Mouse (Mus musculus) MEL (cell line): ENCODE data around the gene Gdf5.

Experiments
- BHLHE40 ChIP-seq: IDR thresholded peaks from 2 replicates; pipeline ENCODE4 v1.6.1; 2012; ENCODE audit warnings: low read depth, mild to moderate bottlenecking, inconsistent platforms, low read length, improper control_type of control experiment, borderline replicate concordance
- CHD2 ChIP-seq: IDR thresholded peaks from 2 replicates; pipeline ENCODE4 v1.6.1; 2011; ENCODE audit warnings: low read length, improper control_type of control experiment
- CTCF ChIP-seq, 3 experiments: IDR thresholded peaks in 2 of 3; conservative IDR thresholded peaks in 1 of 3; 2 replicates each; pipeline ENCODE4 v1.5.1; 2011 to 2012; ENCODE audit warnings: low read length in 3 of 3, low read depth in 2 of 3, mild to moderate bottlenecking in 2 of 3, improper control_type of control experiment in 1 of 3, inconsistent platforms in 1 of 3, mixed read lengths in 1 of 3, moderate library complexity in 1 of 3; ENCODE audit not compliant: control insufficient read depth in 1 of 3, insufficient read depth in 1 of 3, poor library complexity in 1 of 3, severe bottlenecking in 1 of 3
- GATA1 ChIP-seq: IDR thresholded peaks from 2 replicates; pipeline ENCODE4 v1.6.1; 2011; ENCODE audit warnings: low read depth, low read length, improper control_type of control experiment
- HCFC1 ChIP-seq: IDR thresholded peaks from 2 replicates; pipeline ENCODE4 v1.6.1; 2012; ENCODE audit warnings: low read depth, mild to moderate bottlenecking, inconsistent platforms, low read length, improper control_type of control experiment, moderate library complexity
- MAX ChIP-seq: IDR thresholded peaks from 2 replicates; pipeline ENCODE4 v1.6.1; 2011; ENCODE audit warnings: low read length, improper control_type of control experiment
- MEF2A ChIP-seq: IDR thresholded peaks from 2 replicates; pipeline ENCODE4 v1.6.1; 2014; ENCODE audit warnings: low read depth, mild to moderate bottlenecking, inconsistent platforms, low read length, improper control_type of control experiment; ENCODE audit not compliant: poor library complexity, insufficient replicate concordance, severe bottlenecking; ENCODE audit errors: extremely low read depth
- MXI1 ChIP-seq: IDR thresholded peaks from 2 replicates; pipeline ENCODE4 v1.6.1; 2011; ENCODE audit warnings: mild to moderate bottlenecking, low read depth, low read length, improper control_type of control experiment
- POLR2A ChIP-seq, 2 experiments: IDR thresholded peaks; 2 replicates each; pipeline ENCODE4 v1.6.1; 2011 to 2012; ENCODE audit warnings: low read length in 2 of 2, mild to moderate bottlenecking in 2 of 2, control low read depth in 1 of 2, improper control_type of control experiment in 1 of 2, low read depth in 1 of 2, moderate library complexity in 1 of 2; ENCODE audit not compliant: control insufficient read depth in 1 of 2, insufficient read depth in 1 of 2, poor library complexity in 1 of 2
- RCOR1 ChIP-seq: IDR thresholded peaks from 2 replicates; pipeline ENCODE4 v1.6.1; 2012; ENCODE audit warnings: low read depth, mild to moderate bottlenecking, inconsistent platforms, low read length, improper control_type of control experiment
- TBP ChIP-seq: IDR thresholded peaks from 2 replicates; pipeline ENCODE4 v1.8.0; 2011; ENCODE audit warnings: low read depth, low read length, improper control_type of control experiment
- ZNF384 ChIP-seq: IDR thresholded peaks from 2 replicates; pipeline ENCODE4 v1.6.1; 2012; ENCODE audit warnings: low read depth, mild to moderate bottlenecking, inconsistent platforms, low read length, improper control_type of control experiment

DNA sequence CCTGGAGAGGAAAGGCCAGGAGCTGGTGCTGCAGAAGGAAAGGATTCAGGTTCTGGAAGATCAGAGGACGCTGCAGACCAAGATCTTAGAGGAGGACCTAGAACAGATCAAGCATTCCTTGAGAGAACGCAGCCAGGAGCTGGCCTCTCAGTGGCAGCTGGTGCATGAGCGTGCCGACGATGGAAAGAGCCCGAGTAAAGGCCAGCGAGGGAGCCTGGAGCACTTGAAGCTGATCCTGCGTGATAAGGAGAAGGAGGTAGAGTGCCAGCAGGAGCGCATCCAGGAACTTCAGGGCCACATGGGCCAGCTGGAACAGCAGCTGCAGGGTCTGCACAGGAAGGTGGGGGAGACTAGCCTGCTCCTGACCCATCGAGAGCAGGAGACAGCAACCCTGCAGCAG lies 46.0 kb upstream of the Gdf5 start:
- TF ChIP-seq POLR2A (IDR thresholded peaks at IDR 0.05; ENCODE audit: control insufficient read depth in 1 of 2, insufficient read depth in 1 of 2, low read depth in 1 of 2, low read length in 2 of 2, poor library complexity in 1 of 2) (no peak), MXI1 (no peak), HCFC1 (no peak), RCOR1 (no peak), CTCF (IDR thresholded peaks at IDR 0.05 in 2 of 3, conservative IDR thresholded peaks at IDR 0.05 in 1 of 3; ENCODE audit: control insufficient read depth in 1 of 3, insufficient read depth in 1 of 3, low read depth in 2 of 3, low read length in 3 of 3, poor library complexity in 1 of 3, severe bottlenecking in 1 of 3) (no peak), MAX (no peak), CHD2 (no peak), GATA1 (no peak), MEF2A (no peak), ZNF384 (no peak), BHLHE40 (no peak), TBP (no peak)
